Mouse (Mus musculus) testis, adult 2 months (tissue): ENCODE results near the gene Farp1. TPM values are rescaled to one million over a fixed set of nuclear protein-coding genes. Genes with fewer than 3 reads are reported as not detected.

Experiments
- H3K27ac ChIP-seq: fragments of 200-500 bp; 2 replicates; pipeline ENCODE4 v1.5.1; 2012; ENCODE audit warnings: low read depth, low read length; ENCODE audit not compliant: control insufficient read depth, insufficient read depth
- H3K27me3 ChIP-seq: fragments of 200-500 bp; 2 replicates; pipeline ENCODE4 v1.6.1; 2012; ENCODE audit warnings: mild to moderate bottlenecking, low read length, moderate library complexity; ENCODE audit not compliant: control insufficient read depth, insufficient read depth
- H3K36me3 ChIP-seq: fragments of 200-500 bp; 2 replicates; pipeline ENCODE4 v1.6.1; 2012; ENCODE audit warnings: mild to moderate bottlenecking, low read length; ENCODE audit not compliant: control insufficient read depth, insufficient read depth
- H3K4me1 ChIP-seq: fragments of 200-500 bp; 2 replicates; pipeline ENCODE4 v1.6.1; 2012; ENCODE audit warnings: low read length; ENCODE audit not compliant: control insufficient read depth, insufficient read depth
- H3K4me3 ChIP-seq: fragments of 200-500 bp; 2 replicates; pipeline ENCODE4 v1.5.1; 2012; ENCODE audit warnings: low read depth, mild to moderate bottlenecking, low read length, moderate library complexity, mixed read lengths; ENCODE audit not compliant: control insufficient read depth
- CTCF ChIP-seq: fragments of 200-500 bp; IDR thresholded peaks from 2 replicates; pipeline ENCODE4 v1.5.1; 2012; ENCODE audit warnings: low read depth, mild to moderate bottlenecking, inconsistent platforms, low read length, moderate library complexity; ENCODE audit not compliant: control insufficient read depth, insufficient read depth, insufficient replicate concordance
- POLR2A ChIP-seq: fragments of 200-500 bp; IDR thresholded peaks from 2 replicates; pipeline ENCODE4 v1.6.1; 2012; ENCODE audit warnings: low read depth, mild to moderate bottlenecking, inconsistent platforms, low read length, moderate library complexity; ENCODE audit not compliant: control insufficient read depth
- polyA plus RNA-seq: library from polyadenylated mRNA; depleted of rRNA; stranded (reverse); fragments of >200 nt; gene quantifications from 2 replicates; pipeline ENCODE4 v1.2.3, GENCODE M21; 2012

Gene Farp1
- polyA plus RNA-seq, 1 experiment: 1.4 TPM

GRCm38 (mm10) chr14:121297103-121297502 is 262.1 kb downstream of the Farp1 start:
- TF ChIP-seq POLR2A (no peak), CTCF (no peak)
- Histone ChIP-seq H3K4me3 (no peak overlapping the region), H3K27me3 (no peaks in the 10 kb centered on the region), H3K27ac (no peak overlapping the region), H3K36me3 (no peaks in the 10 kb centered on the region), H3K4me1 (no peaks in the 10 kb centered on the region)

GRCm38 (mm10) chr14:121298537-121298936 is 263.5 kb downstream of the Farp1 start:
- Histone ChIP-seq H3K4me1 (no peaks in the 10 kb centered on the region), H3K27ac (no peak overlapping the region), H3K4me3 (no peak overlapping the region), H3K36me3 (no peaks in the 10 kb centered on the region), H3K27me3 (no peaks in the 10 kb centered on the region)
- no peak for TF ChIP-seq POLR2A
- TF ChIP-seq CTCF: no peak

- no peaks in the 10 kb centered on the region for H3K27me3 ChIP-seq
- H3K27ac ChIP-seq: no peak overlapping the region
- no peak overlapping the region for H3K4me3 ChIP-seq
- H3K36me3 ChIP-seq: no peaks in the 10 kb centered on the region
- no peaks in the 10 kb centered on the region for H3K4me1 ChIP-seq
- TF ChIP-seq POLR2A: no peak
- TF ChIP-seq CTCF: no peak
Measured at GRCm38 (mm10) chr14:121299093-121299492, 264.1 kb downstream of the Farp1 start.

DNA sequence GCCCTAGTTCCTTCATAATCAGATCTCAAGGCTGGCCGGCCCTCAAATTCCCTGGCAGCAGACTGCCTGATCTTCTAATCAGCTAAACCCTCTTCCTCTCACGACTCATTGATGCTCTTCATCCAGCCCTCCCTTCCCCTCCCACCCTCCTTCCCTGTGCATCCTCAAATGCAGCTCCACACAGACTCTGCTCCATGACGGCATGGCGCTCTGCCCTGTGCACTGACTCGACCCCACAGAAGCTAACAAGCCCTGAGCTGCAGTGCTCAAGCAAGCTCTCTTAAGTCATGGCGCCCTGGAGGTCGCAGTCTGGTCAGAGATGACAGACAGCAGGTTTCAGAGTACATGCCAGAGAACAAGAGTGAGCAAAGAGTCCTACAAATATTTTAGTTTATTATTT is 269.5 kb downstream of the Farp1 start:
- Histone ChIP-seq H3K36me3 (no peaks in the 10 kb centered on the region), H3K27me3 (no peaks in the 10 kb centered on the region), H3K4me1 (no peaks in the 10 kb centered on the region; the same call in 1 of the 2 replicates), H3K27ac (no peak overlapping the region), H3K4me3 (no peak overlapping the region)
- TF ChIP-seq CTCF: no peak
- TF ChIP-seq POLR2A: no peak

- TF ChIP-seq CTCF: no peak
- no peak for TF ChIP-seq POLR2A
- Histone ChIP-seq H3K36me3 (no peaks in the 10 kb centered on the region), H3K4me1 (peaks cover 5% of the 10 kb centered on the region), H3K27me3 (no peaks in the 10 kb centered on the region), H3K4me3 (no peak overlapping the region), H3K27ac (no peak overlapping the region)
Measured at GRCm38 (mm10) chr14:121305316-121306064, 270.5 kb downstream of the Farp1 start.

DNA sequence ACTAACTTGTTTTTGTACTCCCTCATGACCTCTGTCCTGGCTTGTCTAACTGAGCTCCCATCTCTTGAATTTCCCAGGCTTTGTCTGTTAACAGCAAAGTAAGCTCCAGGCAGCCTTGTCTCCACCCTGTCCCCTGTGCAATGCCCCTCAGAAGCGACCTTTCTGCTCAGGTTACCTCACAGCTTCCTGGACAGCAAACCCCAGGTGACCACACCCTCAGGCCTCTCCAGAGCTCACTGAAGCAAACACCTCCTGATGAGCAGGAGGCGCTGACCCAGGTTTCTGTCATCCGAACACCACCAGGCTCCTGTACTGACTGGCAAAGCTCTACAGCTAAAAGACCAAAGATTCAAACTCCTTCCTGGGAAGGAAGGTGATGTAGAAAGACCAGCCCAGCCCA is 274.9 kb downstream of the Farp1 start:
- Histone ChIP-seq H3K27ac (no peak overlapping the region; the same call in 1 of the 2 replicates), H3K27me3 (no peaks in the 10 kb centered on the region), H3K4me3 (no peak overlapping the region), H3K4me1 (peaks cover 7% of the 10 kb centered on the region), H3K36me3 (no peaks in the 10 kb centered on the region)
- TF ChIP-seq CTCF (no peak), POLR2A (no peak)

- Histone ChIP-seq H3K4me3 (no peak overlapping the region), H3K36me3 (no peaks in the 10 kb centered on the region), H3K27ac (no peak overlapping the region; the same call in 1 of the 2 replicates), H3K4me1 (peaks cover 7% of the 10 kb centered on the region), H3K27me3 (no peaks in the 10 kb centered on the region)
- TF ChIP-seq POLR2A (no peak), CTCF (no peak)
Measured at GRCm38 (mm10) chr14:121310325-121311080, 275.5 kb downstream of the Farp1 start.
